Mouse (Mus musculus) intestine, postnatal 0 days (tissue): ENCODE data around the gene Stx6. TPM values are rescaled to one million over a fixed set of nuclear protein-coding genes. Genes with fewer than 3 reads are reported as not detected.
A peak's percentile ranks its signal among the peaks of the same experiment; 100 is the strongest.

ENCODE experiments used
- ATAC-seq: fragments of 200-750 bp; cut with Nextera tagmentation; 2 replicates; pipeline ENCODE4 v1.8.0; 2017; ENCODE audit warnings: mild to moderate bottlenecking, moderate TSS enrichment, moderate library complexity
- H3K27ac ChIP-seq: fragments of 300-500 bp; sonication (generic); 2 replicates; pipeline ENCODE4 v1.5.1; 2014; ENCODE audit warnings: mild to moderate bottlenecking, low read depth, low read length, moderate library complexity
- H3K27me3 ChIP-seq: fragments of 300-500 bp; sonication (generic); replicated peaks from 2 replicates; pipeline ENCODE4 v1.6.1; 2014; ENCODE audit warnings: low read length, mixed read lengths; ENCODE audit not compliant: control insufficient read depth, insufficient read depth
- H3K36me3 ChIP-seq: fragments of 300-500 bp; sonication (generic); 2 replicates; pipeline ENCODE4 v1.6.1; 2014; ENCODE audit warnings: mild to moderate bottlenecking, moderate library complexity; ENCODE audit not compliant: control insufficient read depth, insufficient read depth
- H3K4me1 ChIP-seq: fragments of 300-500 bp; sonication (generic); replicated peaks from 2 replicates; pipeline ENCODE4 v1.6.1; 2014; ENCODE audit warnings: antibody characterized with exemption, low read length, mixed read lengths; ENCODE audit not compliant: control insufficient read depth, insufficient read depth
- H3K4me2 ChIP-seq: fragments of 300-500 bp; sonication (generic); replicated peaks from 2 replicates; pipeline ENCODE4 v1.6.1; 2014; ENCODE audit warnings: low read depth, mild to moderate bottlenecking, moderate library complexity
- H3K4me3 ChIP-seq: fragments of 300-500 bp; sonication (generic); 2 replicates; pipeline ENCODE4 v1.5.1; 2014; ENCODE audit warnings: low read depth, low read length
- H3K9ac ChIP-seq: fragments of 300-500 bp; sonication (generic); 2 replicates; pipeline ENCODE4 v1.6.1; 2014; ENCODE audit warnings: mild to moderate bottlenecking, low read depth, low read length
- H3K9me3 ChIP-seq: fragments of 300-500 bp; sonication (generic); 2 replicates; pipeline ENCODE4 v1.6.1; 2016; ENCODE audit warnings: mixed run types; ENCODE audit not compliant: control insufficient read depth
- CTCF ChIP-seq: sonication (generic); IDR thresholded peaks from 2 replicates; pipeline ENCODE4 v1.5.1; 2016; ENCODE audit warnings: low read depth, mild to moderate bottlenecking, control low read depth, antibody characterized with exemption, moderate library complexity
- WGBS: fragments of 180-500 bp; shearing (Covaris S2); extraction: QIAGEN DNeasy Blood & Tissue Kit; methylation state at CpG from one replicate; pipeline ENCODE4 v1.1.7; 2014; 5-methylcytosine and 5-hydroxymethylcytosine counted together
- polyA plus RNA-seq: library from polyadenylated mRNA; unstranded; fragments of >200 nt; fragmentation: Nextera tagmentation; extraction: Ambion mirVana; gene quantifications from 2 replicates; pipeline ENCODE4 v1.2.1, GENCODE M21; 2015

Gene Stx6
- polyA plus RNA-seq, 1 experiment from 2014 or later, result 25.2 TPM

GRCm38 (mm10) chr1:155119719-155120118 is 38.8 kb upstream of the Stx6 start:
- TF ChIP-seq CTCF, result no peak
- Histone ChIP-seq H3K4me3 (no peak overlapping the region), H3K27me3 (no peaks in the 10 kb centered on the region), H3K4me2 (no peak overlapping the region), H3K9ac (no peak overlapping the region), H3K27ac (no peak overlapping the region), H3K4me1 (no peaks in the 10 kb centered on the region), H3K36me3 (no peaks in the 10 kb centered on the region), H3K9me3 (no peaks in the 10 kb centered on the region)
- WGBS, result 81% methylated on average over 1 of the region's 1 CpGs
- no peak for ATAC-seq

DNA sequence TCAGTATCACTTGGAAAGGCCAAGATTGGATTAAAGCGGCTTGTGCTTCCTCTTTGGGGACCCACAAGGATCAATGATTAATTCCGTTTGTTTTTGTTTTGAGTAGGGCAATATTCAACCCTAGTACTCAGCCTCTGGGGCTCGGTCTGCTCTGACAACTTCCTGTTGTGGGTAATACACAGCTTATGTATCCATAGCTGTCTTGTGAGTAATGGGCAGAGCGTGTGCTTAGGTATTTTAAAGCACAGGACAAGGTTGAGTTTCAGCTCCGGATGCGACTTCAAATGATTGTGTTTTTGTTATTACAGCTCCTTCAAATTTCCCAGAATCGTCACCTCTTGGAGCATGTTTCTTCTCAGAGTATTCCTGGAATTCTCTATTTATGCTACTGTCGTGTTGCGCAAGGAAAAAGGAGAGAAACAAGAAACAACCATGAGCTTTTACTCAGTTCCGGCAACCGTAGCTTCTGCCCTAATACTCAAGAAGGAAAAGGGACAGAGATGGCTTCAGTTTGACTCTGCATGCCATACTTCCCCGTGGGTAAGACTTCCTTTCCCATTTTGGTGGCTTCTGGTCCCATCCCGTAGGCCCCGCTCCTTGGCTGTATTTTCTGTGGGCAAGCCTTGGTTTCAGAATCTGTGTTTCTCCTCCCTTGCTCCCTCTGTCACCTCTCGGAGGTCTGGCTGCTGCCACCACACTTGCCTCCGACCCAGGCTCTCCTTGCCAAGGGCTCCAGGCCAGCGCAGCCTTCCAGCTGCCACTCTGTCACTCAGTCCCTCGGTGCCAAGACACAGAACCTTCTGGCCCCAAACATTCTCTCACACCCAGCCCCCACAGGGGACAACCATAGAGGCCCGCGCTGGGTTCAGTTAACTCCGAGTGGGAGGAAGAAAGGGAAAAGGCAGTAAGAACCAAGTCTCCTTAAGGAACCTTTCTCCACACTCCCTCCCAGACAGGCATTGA is 36.3 kb upstream of the Stx6 start:
- 74% methylated on average over 21 of the region's 21 CpGs for WGBS
- no peaks in the 10 kb centered on the region for H3K27me3 ChIP-seq
- H3K4me2 ChIP-seq, result no peak overlapping the region
- no peak for TF ChIP-seq CTCF
- peak overlapping the region; percentile 41 for H3K27ac ChIP-seq
- H3K36me3 ChIP-seq, result no peaks in the 10 kb centered on the region
- no peaks in the 10 kb centered on the region for H3K9me3 ChIP-seq
- 0 out of 2 replicates have a peak, but pooled peaks cover 3% of the 10 kb centered on the region for H3K4me1 ChIP-seq
- H3K4me3 ChIP-seq, result no peak overlapping the region
- no peak for ATAC-seq
- H3K9ac ChIP-seq, result no peak overlapping the region

- Histone ChIP-seq H3K9me3 (no peaks in the 10 kb centered on the region), H3K4me2 (no peak overlapping the region), H3K27me3 (no peaks in the 10 kb centered on the region), H3K9ac (no peak overlapping the region), H3K27ac (no peak overlapping the region), H3K4me3 (no peak overlapping the region), H3K4me1 (0 out of 2 replicates have a peak, but pooled peaks cover 3% of the 10 kb centered on the region), H3K36me3 (no peaks in the 10 kb centered on the region)
- no peak for TF ChIP-seq CTCF
- no peak for ATAC-seq
- 97% methylated on average over 5 of the region's 5 CpGs for WGBS
Observed at GRCm38 (mm10) chr1:155124397-155124796, 34.1 kb upstream of the Stx6 start.

- H3K9ac ChIP-seq, result no peak overlapping the region
- H3K27ac ChIP-seq, result no peak overlapping the region
- TF ChIP-seq CTCF, result no peak
- no peaks in the 10 kb centered on the region for H3K27me3 ChIP-seq
- no peak overlapping the region for H3K4me2 ChIP-seq
- no peaks in the 10 kb centered on the region for H3K9me3 ChIP-seq
- no peak overlapping the region for H3K4me3 ChIP-seq
- no peak for ATAC-seq
- 71% methylated on average over 5 of the region's 5 CpGs for WGBS
- 0 out of 2 replicates have a peak, but pooled peaks cover 3% of the 10 kb centered on the region for H3K4me1 ChIP-seq
- no peaks in the 10 kb centered on the region for H3K36me3 ChIP-seq
Observed at GRCm38 (mm10) chr1:155126716-155127115, 31.8 kb upstream of the Stx6 start.

DNA sequence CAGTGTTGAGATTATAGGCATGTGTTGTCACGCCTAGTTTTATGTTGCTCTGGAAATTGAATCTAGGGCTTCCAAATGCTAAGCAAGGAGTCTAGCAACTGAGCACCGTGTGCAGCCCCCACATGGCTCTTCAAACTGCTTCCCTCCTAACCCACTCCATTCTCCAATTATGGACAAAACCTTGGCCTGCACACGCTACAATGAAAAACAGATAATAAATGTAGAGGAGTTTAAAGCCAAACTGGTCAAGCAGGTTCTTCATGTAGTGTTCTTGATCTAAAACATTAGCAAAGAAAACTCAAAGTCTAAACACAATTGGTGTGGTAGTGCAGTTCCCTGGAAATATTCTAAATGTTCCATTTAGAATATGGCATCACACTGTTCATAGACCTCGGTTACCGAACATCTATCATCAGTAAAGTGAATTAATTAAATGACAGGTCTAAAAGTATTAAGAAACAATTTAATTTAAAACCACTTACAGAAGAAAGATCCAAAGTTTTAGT is 31.0 kb upstream of the Stx6 start:
- Histone ChIP-seq H3K36me3 (no peaks in the 10 kb centered on the region), H3K4me2 (no peak overlapping the region), H3K27me3 (no peaks in the 10 kb centered on the region), H3K27ac (no peak overlapping the region), H3K4me3 (no peak overlapping the region), H3K9ac (no peak overlapping the region), H3K9me3 (no peaks in the 10 kb centered on the region), H3K4me1 (0 out of 2 replicates have a peak, but pooled peaks cover 3% of the 10 kb centered on the region)
- no peak for ATAC-seq
- no peak for TF ChIP-seq CTCF
- 61% methylated on average over 5 of the region's 5 CpGs for WGBS

DNA sequence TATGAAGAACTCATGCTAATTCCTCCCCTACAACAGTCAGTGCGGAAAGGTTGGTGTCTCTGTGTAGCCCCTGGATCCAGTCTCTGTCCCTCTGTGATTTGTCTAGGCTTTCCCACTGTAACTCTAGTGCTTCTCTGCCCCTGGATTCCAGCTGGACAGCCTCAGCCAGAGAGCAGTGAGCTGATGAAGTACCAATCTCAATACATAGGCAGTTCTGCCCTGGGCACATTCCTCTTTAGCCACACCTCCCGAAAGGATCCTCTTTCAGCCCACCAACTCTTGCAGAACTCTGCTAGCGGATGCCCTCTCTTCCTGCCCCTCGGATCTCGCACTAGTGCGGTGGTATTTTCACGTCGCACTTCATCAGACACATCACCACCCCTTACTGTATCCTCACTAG is 23.6 kb upstream of the Stx6 start:
- ATAC-seq, result no peak
- H3K27me3 ChIP-seq, result no peaks in the 10 kb centered on the region
- H3K36me3 ChIP-seq, result no peaks in the 10 kb centered on the region
- H3K27ac ChIP-seq, result no peak overlapping the region
- TF ChIP-seq CTCF, result no peak
- no peaks in the 10 kb centered on the region for H3K4me1 ChIP-seq
- H3K4me2 ChIP-seq, result no peak overlapping the region
- H3K9ac ChIP-seq, result no peak overlapping the region
- no peak overlapping the region for H3K4me3 ChIP-seq
- H3K9me3 ChIP-seq, result no peaks in the 10 kb centered on the region
- WGBS, result 61% methylated on average over 8 of the region's 8 CpGs
